Mouse (Mus musculus) cerebellum, adult 11-12 months (tissue): ENCODE data around the gene Irf2bp2.

Experiments
- DNase-seq: peaks from one replicate; pipeline ENCODE4 v3.0.0; 2022

Irf2bp2 gene

DNA sequence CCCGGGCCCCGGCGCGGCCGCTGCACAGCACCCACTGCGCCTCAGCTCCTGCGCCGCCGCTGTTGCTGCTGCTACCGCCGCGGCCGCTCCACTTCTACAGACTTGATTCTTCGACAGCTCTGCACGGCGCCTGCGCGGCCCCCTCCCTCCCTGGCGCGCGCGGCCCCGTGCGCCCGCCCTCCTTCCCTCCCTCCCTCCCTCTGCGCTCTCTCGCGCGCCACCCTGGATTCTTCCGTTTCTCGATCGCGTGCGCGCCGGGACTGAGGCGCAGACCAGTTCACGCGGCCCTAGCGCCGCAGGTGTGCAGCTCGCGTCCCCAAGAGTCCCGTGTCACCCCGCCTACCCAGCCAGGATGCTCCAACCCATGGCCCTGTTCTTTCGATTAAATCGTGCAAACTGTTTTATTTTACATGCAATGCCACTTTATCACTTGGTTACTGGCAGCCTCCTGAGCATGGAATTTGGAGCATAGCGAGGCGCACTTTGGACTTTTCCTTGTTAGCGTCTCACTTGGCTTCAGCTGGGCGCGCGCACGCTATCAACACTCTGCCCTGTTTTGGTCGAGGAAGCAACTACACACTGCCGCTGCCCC lies at the start of gene Irf2bp2:
Irf2bp2 (minus strand) TSS at position 98 of the 592 bp plus-strand sequence.
- DNase-seq = peak; percentile 91

- no peak for DNase-seq
These were observed 48.9 kb upstream of the Irf2bp2 start for GRCm38 (mm10) chr8:126642665-126643064.

GRCm38 (mm10) chr8:126641568-126642295 lies 47.9 kb upstream of the Irf2bp2 start:
- no peak for DNase-seq

GRCm38 (mm10) chr8:126639161-126639560 lies 45.4 kb upstream of the Irf2bp2 start:
- DNase-seq = no peak

DNA sequence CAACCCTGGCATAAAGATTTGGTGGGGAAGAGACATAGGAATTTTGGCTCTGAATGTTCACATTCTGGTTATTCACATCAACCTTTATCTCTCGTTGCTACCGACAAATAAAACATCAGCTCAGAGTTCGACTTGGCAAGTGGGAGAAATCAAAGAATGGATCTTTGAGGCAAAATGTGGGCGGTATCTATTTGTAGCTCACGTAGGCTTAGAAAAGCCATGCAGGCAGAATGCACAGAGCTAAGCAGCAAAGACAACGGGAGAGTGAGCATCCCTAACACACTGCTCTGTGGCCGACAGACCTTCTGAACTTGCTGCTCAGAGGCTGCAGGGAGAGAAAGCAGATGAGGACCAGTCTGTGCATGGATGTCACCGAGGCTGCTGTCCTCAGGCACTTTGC lies 44.2 kb upstream of the Irf2bp2 start:
- no peak for DNase-seq

DNA sequence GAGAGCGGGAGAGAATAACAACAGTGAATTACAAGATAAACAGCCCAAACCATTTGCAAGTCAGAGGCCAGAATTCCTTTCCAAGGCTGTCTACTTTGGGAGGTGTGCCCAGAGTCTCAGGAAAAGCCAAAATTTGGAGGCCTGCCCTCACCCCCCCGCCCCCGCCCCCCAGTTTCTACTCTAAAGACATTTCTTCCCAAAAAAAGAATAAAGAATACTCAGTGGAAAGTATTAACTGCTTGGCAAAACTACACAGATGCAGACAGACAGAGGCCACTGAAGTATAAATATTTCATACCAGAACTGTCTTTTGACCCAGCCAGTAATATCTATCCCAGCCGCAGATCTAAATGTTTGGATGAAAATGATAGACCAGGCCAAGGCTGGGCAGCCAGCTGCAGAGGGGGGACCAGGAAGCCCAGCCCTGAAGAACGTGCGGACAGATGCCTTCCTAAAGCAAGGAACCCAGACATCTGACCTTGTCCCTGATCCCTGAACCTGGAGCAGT lies 40.8 kb upstream of the Irf2bp2 start:
- no peak for DNase-seq

DNA sequence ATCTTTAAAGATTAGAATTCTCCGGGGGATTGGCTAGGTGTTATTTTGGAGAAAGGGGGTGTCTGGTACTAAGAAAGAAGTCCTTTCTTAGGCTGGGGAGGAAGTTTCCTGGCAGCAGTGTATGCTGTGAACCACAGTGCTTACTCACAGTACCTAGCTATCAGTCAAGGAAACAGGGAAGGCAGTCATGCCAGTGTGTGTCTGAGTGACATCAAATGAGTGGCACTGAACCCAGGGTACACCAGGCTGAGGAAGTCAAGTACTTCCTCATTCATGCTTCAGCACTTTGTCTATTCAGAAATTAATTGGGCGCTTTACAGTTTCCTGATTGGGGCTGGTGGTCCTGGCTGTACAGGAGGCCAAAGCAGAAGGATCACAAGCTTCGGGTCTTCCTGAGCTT lies 34.8 kb upstream of the Irf2bp2 start:
- no peak for DNase-seq

DNA sequence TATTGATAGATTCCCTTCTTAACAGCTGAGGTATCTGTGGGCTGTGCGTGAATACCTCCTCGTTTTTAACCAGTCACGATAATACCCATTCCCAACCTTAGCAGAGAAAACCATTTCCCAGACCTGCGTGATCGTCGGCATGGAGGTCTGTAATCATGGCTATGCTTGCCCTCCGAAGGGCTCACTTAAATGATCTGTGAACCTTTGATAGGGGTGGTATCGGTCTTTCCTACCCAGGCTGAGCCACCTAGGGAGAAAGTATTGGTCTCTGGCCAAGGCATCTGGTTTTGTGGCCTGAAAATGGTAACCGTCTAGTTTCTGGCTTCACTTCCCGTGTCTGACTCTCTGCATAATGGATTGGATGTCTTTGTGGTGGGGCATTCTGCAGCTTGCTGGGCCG lies 32.6 kb upstream of the Irf2bp2 start:
- no peak for DNase-seq

- DNase-seq = no peak
These were observed 28.5 kb upstream of the Irf2bp2 start for GRCm38 (mm10) chr8:126622111-126622795.

GRCm38 (mm10) chr8:126620721-126621120 lies 26.9 kb upstream of the Irf2bp2 start:
- no peak for DNase-seq

- DNase-seq = no peak
These were observed 25.7 kb upstream of the Irf2bp2 start for GRCm38 (mm10) chr8:126619487-126619886.

- DNase-seq = no peak
These were observed 23.9 kb upstream of the Irf2bp2 start for GRCm38 (mm10) chr8:126617665-126618064.

GRCm38 (mm10) chr8:126616736-126617135 lies 22.9 kb upstream of the Irf2bp2 start:
- DNase-seq = no peak

- DNase-seq = no peak
These were observed 22.0 kb upstream of the Irf2bp2 start for GRCm38 (mm10) chr8:126615765-126616164.

GRCm38 (mm10) chr8:126614740-126615132 lies 20.9 kb upstream of the Irf2bp2 start:
- no peak for DNase-seq

DNA sequence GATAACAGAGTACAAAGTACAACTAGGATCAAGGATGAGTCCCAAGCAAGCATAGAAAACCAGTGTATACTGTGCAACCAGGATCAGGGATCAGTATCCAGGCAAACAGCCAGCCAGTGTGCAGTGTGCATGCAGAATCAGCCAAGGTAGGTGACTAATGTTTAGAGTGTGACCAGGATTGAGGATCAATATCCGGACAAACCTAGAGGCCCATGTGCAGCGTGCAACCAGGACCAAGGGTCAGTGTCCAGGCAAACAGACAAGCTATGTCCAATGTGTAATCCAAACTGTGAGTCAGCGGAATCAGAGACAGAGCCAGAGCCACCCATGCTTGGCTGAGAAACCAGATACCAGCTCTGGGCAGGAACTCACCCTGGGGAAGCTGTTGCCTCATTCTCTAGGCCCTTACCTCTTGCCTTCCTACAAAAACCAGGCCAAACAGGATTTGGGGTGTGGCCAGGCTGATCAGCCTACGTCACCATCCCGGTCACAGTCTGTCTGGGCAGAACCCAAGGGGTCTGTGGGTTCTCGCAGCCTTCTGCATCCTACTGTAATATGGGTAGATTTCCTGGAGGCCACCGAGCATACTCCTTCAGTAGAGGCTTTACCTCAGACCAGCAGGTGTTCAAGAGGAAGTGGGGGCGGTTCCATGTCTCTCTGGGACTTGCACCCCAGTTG lies 20.4 kb upstream of the Irf2bp2 start:
- DNase-seq = no peak

DNA sequence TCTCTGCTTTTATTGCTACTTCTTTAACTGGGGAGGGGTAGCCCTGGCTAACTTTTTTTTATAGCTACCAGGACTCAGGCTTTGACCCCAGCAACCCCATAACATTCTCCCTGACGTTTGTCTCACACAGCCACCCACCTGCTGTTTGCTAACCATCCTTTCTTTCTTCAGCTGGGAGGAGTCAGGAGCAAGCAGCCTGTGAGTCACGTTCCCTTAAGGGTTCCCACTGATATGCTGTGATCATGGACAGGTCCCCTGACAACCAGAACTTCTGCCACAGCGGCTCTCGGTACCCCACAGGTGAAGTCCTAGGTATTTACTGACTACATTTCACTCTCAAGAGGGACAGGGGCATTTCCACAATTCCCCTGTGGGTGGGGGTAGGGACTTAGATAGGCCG lies 19.4 kb upstream of the Irf2bp2 start:
- DNase-seq = no peak

- DNase-seq = no peak
These were observed 19.0 kb upstream of the Irf2bp2 start for GRCm38 (mm10) chr8:126612739-126613138.

GRCm38 (mm10) chr8:126610713-126611112 lies 16.9 kb upstream of the Irf2bp2 start:
- no peak for DNase-seq

GRCm38 (mm10) chr8:126609556-126610263 lies 15.9 kb upstream of the Irf2bp2 start:
- DNase-seq = no peak

GRCm38 (mm10) chr8:126603241-126603947 lies 9.6 kb upstream of the Irf2bp2 start:
- DNase-seq = no peak

DNA sequence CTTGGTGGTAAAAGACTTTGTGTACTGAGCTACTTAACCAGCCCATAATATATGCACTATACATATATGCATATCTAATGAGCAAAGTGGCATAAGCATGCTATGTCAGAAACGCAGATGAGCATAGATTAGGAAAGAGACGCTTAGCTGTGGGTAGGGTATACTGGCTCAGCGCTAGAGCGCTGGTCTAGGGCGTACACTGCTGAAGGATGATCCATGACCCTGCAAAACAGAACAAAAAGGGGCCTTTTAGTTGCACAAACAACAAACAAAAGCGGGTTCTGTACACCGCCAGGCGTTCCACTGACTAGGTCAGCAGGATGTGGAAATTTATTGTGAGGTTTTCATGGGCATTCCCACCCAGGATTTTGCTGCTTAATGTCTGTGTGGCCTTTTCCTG lies 8.9 kb upstream of the Irf2bp2 start:
- no peak for DNase-seq
